Mouse (Mus musculus): ENCODE measurements at regions not wholly inside any gene's neighbourhood (a gene's known extent, or its start where the extent isn't known, plus 50 kb on each side); places are given as distances from the start of the nearest gene placed in this dataset.

DNA sequence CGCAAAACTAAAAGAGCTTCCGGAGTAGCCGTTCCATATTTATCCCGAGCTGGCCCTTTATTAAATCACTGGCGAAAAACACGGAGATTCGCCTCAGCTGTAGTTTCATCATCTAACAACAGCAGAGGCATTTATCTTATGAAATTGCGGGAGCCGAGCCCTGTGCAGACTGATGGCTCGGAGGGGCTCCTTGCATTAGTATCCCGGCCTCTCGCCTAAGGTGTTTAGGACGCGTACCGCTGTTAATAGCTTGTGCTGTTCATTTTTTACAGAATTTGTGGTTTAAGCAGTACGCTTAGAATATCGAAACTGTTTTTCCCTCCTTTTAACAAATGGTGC lies 361.9 kb downstream of the En1 start:
- WGBS = 45% methylated on average over 17 of the region's 17 CpGs
- H3K4me2 ChIP-seq (ENCODE audit: low read depth) = peak overlapping the region; percentile 42
- no peaks in the 10 kb centered on the region for H3K4me1 ChIP-seq (ENCODE audit: insufficient read depth)
- H3K9me3 ChIP-seq (ENCODE audit: low read length) = no peaks in the 10 kb centered on the region
- no peak for TF ChIP-seq CTCF (IDR thresholded peaks at IDR 0.05; ENCODE audit: low read depth)
- H3K36me3 ChIP-seq (ENCODE audit: insufficient read depth) = no peaks in the 10 kb centered on the region
- 0 out of 2 replicates have a peak, but pooled peaks cover 7% of the 10 kb centered on the region for H3K27me3 ChIP-seq (ENCODE audit: insufficient read depth, low read length)
- no peak for DNase-seq
- ATAC-seq = no peak
- no peak overlapping the region for H3K9ac ChIP-seq
- no peak overlapping the region for H3K27ac ChIP-seq (ENCODE audit: low read depth, low read length)
- peak overlapping the region; percentile 24 for H3K4me3 ChIP-seq (ENCODE audit: low read depth, low read length)

DNA sequence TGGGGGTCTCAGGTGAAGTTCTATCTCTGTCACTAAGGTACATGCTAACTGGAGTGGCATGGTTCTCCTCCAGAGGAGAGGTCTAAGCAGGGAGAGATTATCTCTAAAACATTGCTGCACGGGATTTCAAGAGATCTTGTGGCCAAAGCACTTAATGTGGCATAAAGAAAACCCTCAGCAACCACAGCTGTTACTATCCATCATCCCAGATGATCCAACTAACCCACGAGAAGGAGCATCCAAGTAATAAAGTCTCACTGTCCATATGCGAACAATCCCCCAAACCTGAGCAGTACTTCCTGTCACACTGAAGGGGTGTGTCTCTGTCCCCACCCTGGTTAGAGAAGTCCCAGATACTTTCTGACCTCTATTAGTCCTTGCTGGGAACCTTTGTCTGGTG lies 363.9 kb downstream of the En1 start:
- WGBS = 86% methylated on average over 3 of the region's 3 CpGs
- ATAC-seq = no peak
- no peak for TF ChIP-seq CTCF (IDR thresholded peaks at IDR 0.05; ENCODE audit: low read depth)

DNA sequence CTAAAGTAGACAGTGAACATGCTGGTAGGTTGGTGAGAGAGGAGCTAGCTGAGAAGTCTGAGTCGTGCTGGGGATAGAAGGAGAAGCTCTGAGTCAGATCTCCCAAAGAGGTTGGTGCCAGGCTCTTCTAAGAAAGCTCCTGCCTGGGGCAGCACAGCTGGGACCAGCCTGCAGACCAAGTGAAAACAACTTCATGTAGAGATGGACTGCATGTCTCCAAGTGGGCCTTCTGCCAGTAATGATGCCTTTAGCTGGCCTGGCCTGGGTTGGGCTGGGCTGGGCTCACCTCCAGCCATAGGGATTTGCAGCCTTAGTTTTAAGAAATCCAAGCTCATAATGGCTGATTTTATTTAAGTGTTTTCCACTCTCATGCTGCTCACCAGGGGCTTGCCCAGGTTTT lies 357.7 kb downstream of the Insig2 start:
- no peaks in the 10 kb centered on the region for H3K27me3 ChIP-seq (ENCODE audit: insufficient read depth, low read length)
- no peak for ATAC-seq
- no peaks in the 10 kb centered on the region for H3K4me1 ChIP-seq (ENCODE audit: insufficient read depth)
- DNase-seq = no peak
- no peak overlapping the region for H3K27ac ChIP-seq (ENCODE audit: low read depth, low read length)
- H3K4me3 ChIP-seq (ENCODE audit: low read depth, low read length) = no peak overlapping the region
- no peaks in the 10 kb centered on the region for H3K36me3 ChIP-seq (ENCODE audit: insufficient read depth)
- 72% methylated on average over 1 of the region's 1 CpGs for WGBS
- H3K4me2 ChIP-seq (ENCODE audit: low read depth) = no peak overlapping the region
- H3K9ac ChIP-seq = no peak overlapping the region
- TF ChIP-seq CTCF (IDR thresholded peaks at IDR 0.05; ENCODE audit: low read depth) = no peak
- no peaks in the 10 kb centered on the region for H3K9me3 ChIP-seq (ENCODE audit: low read length)

More for the DNA sequence above, 363.9 kb downstream of the En1 start:
- Histone ChIP-seq H3K9me3 (ENCODE audit: low read length) (no peaks in the 10 kb centered on the region), H3K4me3 (ENCODE audit: low read depth, low read length) (no peak overlapping the region), H3K9ac (no peak overlapping the region), H3K4me1 (ENCODE audit: insufficient read depth) (no peaks in the 10 kb centered on the region), H3K36me3 (ENCODE audit: insufficient read depth) (no peaks in the 10 kb centered on the region), H3K27ac (ENCODE audit: low read depth, low read length) (no peak overlapping the region), H3K27me3 (ENCODE audit: insufficient read depth, low read length) (0 out of 2 replicates have a peak, but pooled peaks cover 7% of the 10 kb centered on the region), H3K4me2 (ENCODE audit: low read depth) (no peak overlapping the region)
- DNase-seq = no peak

DNA sequence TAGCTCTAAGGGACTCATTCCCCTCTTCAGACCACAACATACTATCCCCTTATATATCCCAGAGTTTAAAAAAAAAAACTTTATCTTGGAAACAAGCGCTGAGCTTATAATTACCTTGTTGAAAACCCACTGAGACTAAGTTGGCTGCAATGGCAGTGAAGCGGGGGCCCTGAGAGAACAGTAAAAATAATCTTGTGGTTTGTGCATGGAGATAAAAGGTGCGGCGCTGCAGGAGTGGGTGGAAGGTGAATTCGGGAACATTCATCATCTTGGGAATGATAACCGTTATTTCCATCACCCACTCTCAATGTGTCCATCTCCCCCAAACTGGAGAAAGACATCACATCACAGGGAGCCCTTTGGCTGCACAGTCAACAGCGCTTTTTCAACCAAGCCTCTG lies 327.9 kb downstream of the Insig2 start:
- Histone ChIP-seq H3K4me1 (ENCODE audit: insufficient read depth) (no peaks in the 10 kb centered on the region), H3K4me3 (ENCODE audit: low read depth, low read length) (no peak overlapping the region), H3K9ac (no peak overlapping the region), H3K36me3 (ENCODE audit: insufficient read depth) (no peaks in the 10 kb centered on the region), H3K27me3 (ENCODE audit: insufficient read depth, low read length) (no peaks in the 10 kb centered on the region), H3K27ac (ENCODE audit: low read depth, low read length) (no peak overlapping the region), H3K4me2 (ENCODE audit: low read depth) (no peak overlapping the region), H3K9me3 (ENCODE audit: low read length) (no peaks in the 10 kb centered on the region; the same call in 1 of the 2 replicates)
- ATAC-seq = no peak
- no peak for TF ChIP-seq CTCF (IDR thresholded peaks at IDR 0.05; ENCODE audit: low read depth)
- no peak for DNase-seq
- 92% methylated on average over 7 of the region's 7 CpGs for whole genome bisulfite sequencing

DNA sequence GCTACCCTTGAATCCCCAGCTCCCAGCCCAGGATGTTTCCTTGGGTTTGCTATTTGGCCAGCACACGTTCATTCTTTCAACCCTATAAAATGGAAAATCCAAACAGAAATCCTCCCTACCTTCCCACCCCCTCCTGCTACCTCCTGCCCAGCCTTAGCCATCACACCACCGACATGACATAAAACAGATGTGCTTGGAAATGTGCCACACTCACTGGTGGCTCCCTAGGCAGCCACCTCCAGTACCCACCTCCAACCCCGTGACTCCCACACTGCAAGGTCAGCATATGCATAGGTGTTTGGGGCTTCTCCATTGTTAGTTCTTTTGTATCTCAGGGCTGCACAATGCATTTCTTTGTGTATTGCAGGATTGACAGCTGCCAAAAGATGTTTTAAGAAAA lies 327.2 kb downstream of the Insig2 start:
- DNase-seq (no peak), ATAC-seq (no peak)
- Histone ChIP-seq H3K9me3 (ENCODE audit: low read length) (no peaks in the 10 kb centered on the region; the same call in 1 of the 2 replicates), H3K27ac (ENCODE audit: low read depth, low read length) (no peak overlapping the region), H3K4me2 (ENCODE audit: low read depth) (no peak overlapping the region), H3K9ac (no peak overlapping the region), H3K36me3 (ENCODE audit: insufficient read depth) (no peaks in the 10 kb centered on the region), H3K4me3 (ENCODE audit: low read depth, low read length) (no peak overlapping the region), H3K4me1 (ENCODE audit: insufficient read depth) (no peaks in the 10 kb centered on the region), H3K27me3 (ENCODE audit: insufficient read depth, low read length) (no peaks in the 10 kb centered on the region)
- no peak for TF ChIP-seq CTCF (IDR thresholded peaks at IDR 0.05; ENCODE audit: low read depth)
- WGBS = 52% methylated on average over 3 of the region's 3 CpGs

DNA sequence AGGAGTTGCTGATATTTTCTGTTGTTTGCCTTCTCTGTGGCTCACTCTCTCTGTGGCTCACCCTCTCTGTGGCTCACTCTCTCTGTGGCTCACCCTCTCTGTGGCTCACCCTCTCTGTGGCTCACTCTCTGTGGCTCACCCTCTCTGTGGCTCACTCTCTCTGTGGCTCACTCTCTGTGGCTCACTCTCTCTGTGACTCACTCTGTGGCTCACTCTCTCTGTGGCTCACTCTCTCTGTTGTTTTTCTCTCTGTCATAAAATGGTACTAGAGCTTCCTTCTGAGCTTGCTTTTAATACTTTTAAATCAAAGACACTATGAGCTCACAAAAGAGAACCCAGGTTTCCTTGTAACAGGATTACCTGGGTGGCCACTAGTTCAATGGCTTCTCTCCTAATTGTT lies 320.3 kb downstream of the Insig2 start:
- H3K4me2 ChIP-seq (ENCODE audit: low read depth) = no peak overlapping the region
- no peaks in the 10 kb centered on the region for H3K36me3 ChIP-seq (ENCODE audit: insufficient read depth)
- no peak for TF ChIP-seq CTCF (IDR thresholded peaks at IDR 0.05; ENCODE audit: low read depth)
- H3K4me3 ChIP-seq (ENCODE audit: low read depth, low read length) = no peak overlapping the region
- no peaks in the 10 kb centered on the region; the same call in 1 of the 2 replicates for H3K9me3 ChIP-seq (ENCODE audit: low read length)
- H3K9ac ChIP-seq = no peak overlapping the region
- H3K4me1 ChIP-seq (ENCODE audit: insufficient read depth) = no peaks in the 10 kb centered on the region
- no peak overlapping the region for H3K27ac ChIP-seq (ENCODE audit: low read depth, low read length)
- ATAC-seq (no peak), DNase-seq (no peak)
- no peaks in the 10 kb centered on the region for H3K27me3 ChIP-seq (ENCODE audit: insufficient read depth, low read length)

DNA sequence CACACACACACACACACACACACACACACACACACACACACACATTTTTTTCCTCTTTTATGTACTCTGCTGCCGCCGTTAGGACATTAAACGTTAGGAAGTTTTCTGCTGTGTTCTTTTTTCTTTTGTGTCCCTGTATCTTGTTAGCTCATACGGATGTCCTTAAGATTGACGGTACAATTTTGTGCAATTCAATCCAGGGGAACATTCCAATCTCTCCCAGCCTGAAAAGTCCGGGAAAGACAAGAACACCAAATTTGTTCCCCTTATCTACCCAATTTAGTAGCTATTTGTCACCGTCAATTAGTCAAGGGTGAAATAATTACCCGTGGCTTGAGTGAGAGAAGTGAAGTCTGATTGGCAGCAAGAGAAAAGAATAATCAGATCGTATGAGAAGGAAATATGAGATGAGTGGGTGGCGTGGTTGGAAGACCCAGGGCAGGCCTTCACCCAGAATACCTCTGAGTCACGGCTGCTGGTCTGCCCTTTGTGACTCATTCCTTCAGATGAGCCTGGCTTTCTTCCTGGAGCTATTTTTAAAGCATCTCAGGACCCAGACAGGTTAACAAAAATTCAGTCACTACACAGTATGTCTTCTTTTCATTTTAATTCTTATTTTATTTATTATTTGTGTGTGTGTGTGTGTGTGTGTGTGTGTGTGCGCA lies 318.4 kb downstream of the Insig2 start:
- DNase-seq = peak; percentile 26
- peak; percentile 34 for TF ChIP-seq CTCF (IDR thresholded peaks at IDR 0.05; ENCODE audit: low read depth)
- H3K4me1 ChIP-seq (ENCODE audit: insufficient read depth) = no peaks in the 10 kb centered on the region
- H3K9ac ChIP-seq = no peak overlapping the region
- H3K4me3 ChIP-seq (ENCODE audit: low read depth, low read length) = no peak overlapping the region
- H3K9me3 ChIP-seq (ENCODE audit: low read length) = no peaks in the 10 kb centered on the region; the same call in 1 of the 2 replicates
- no peak for ATAC-seq
- no peaks in the 10 kb centered on the region for H3K36me3 ChIP-seq (ENCODE audit: insufficient read depth)
- 27% methylated on average over 12 of the region's 12 CpGs for WGBS
- H3K27me3 ChIP-seq (ENCODE audit: insufficient read depth, low read length) = no peaks in the 10 kb centered on the region
- no peak overlapping the region for H3K27ac ChIP-seq (ENCODE audit: low read depth, low read length)
- H3K4me2 ChIP-seq (ENCODE audit: low read depth) = no peak overlapping the region
